Mouse (Mus musculus): ENCODE data around the gene Tubgcp6.

- TF ChIP-seq TAL1 (IDR thresholded peaks at IDR 0.05; ENCODE audit: low read length) (no peak), GATA1 (IDR thresholded peaks at IDR 0.05; ENCODE audit: low read length) (no peak)
Measured at GRCm38 (mm10) chr15:89124312-89124711, 1.4 kb upstream of the Tubgcp6 start.

Data from erythroblast, embryonic 14.5 days (primary cell).